ENCODE assay signal across 8 mouse cellular contexts in genomic region chr16:94525955-94526343, GRCm38 (mm10). TPM values are rescaled to one million over a fixed set of nuclear protein-coding genes. Genes with fewer than 3 reads are reported as not detected.
A peak's percentile ranks its signal among the peaks of the same experiment; 100 is the strongest.
DNase-seq lines count a peak whose midpoint lies in the region; ATAC-seq lines count a peak whose summit lies in the region.

No protein-coding gene starts in this region.

- peaks cover 3% of the 10 kb centered on the region; the same call in 1 of the 2 replicates for H3K4me1 ChIP-seq in embryonic facial prominence, embryonic 11.5 days (ENCODE audit: control insufficient read depth, insufficient read depth, low read length)
- H3K4me1 ChIP-seq in intestine, embryonic 14.5 days (replicated peaks; ENCODE audit: control insufficient read depth, insufficient read depth, low read length): peaks cover 23% of the 10 kb centered on the region
- H3K4me1 ChIP-seq in neural tube, embryonic 12.5 days: peaks cover 27% of the 10 kb centered on the region

- H3K36me3 ChIP-seq in embryonic facial prominence, embryonic 11.5 days (replicated peaks; ENCODE audit: control insufficient read depth, insufficient read depth, low read depth, low read length): no peaks in the 10 kb centered on the region
- H3K36me3 ChIP-seq in intestine, embryonic 14.5 days (ENCODE audit: control insufficient read depth, insufficient read depth, low read length): no peaks in the 10 kb centered on the region
- peaks cover 3% of the 10 kb centered on the region; the same call in 1 of the 2 replicates for H3K36me3 ChIP-seq in neural tube, embryonic 12.5 days

- H3K27me3 ChIP-seq in embryonic facial prominence, embryonic 11.5 days (ENCODE audit: control insufficient read depth, insufficient read depth, low read length): no peaks in the 10 kb centered on the region
- no peaks in the 10 kb centered on the region for H3K27me3 ChIP-seq in intestine, embryonic 14.5 days (replicated peaks; ENCODE audit: control insufficient read depth, insufficient read depth, low read length)
- no peaks in the 10 kb centered on the region for H3K27me3 ChIP-seq in neural tube, embryonic 12.5 days (replicated peaks)

- peak; percentile 32 for DNase-seq in layer of hippocampus, adult 9-10 months (ENCODE audit: low spot score)
- no peak for DNase-seq in layer of hippocampus, adult 11-12 months (ENCODE audit: low spot score)
- DNase-seq in embryonic facial prominence, embryonic 11.5 days (ENCODE audit: low spot score): no peak
- DNase-seq in intestine, embryonic 14.5 days (ENCODE audit: low spot score): no peak
- no peak for DNase-seq in layer of hippocampus, postnatal 36 days

- peak overlapping the region; percentile 52 for H3K4me2 ChIP-seq in embryonic facial prominence, embryonic 11.5 days (ENCODE audit: low read depth, low read length)
- peak overlapping the region; percentile 82 for H3K4me2 ChIP-seq in intestine, embryonic 14.5 days (ENCODE audit: low read length)
- peak overlapping the region; percentile 68 for H3K4me2 ChIP-seq in neural tube, embryonic 12.5 days (replicated peaks)

- H3K9me3 ChIP-seq in embryonic facial prominence, embryonic 11.5 days (replicated peaks; ENCODE audit: control insufficient read depth, low read length): no peaks in the 10 kb centered on the region
- no peaks in the 10 kb centered on the region for H3K9me3 ChIP-seq in intestine, embryonic 14.5 days (ENCODE audit: control insufficient read depth, low read length)
- no peaks in the 10 kb centered on the region for H3K9me3 ChIP-seq in neural tube, embryonic 12.5 days

- peak overlapping the region; percentile 76 for H3K4me3 ChIP-seq in embryonic facial prominence, embryonic 11.5 days (ENCODE audit: low read depth, low read length)
- H3K4me3 ChIP-seq in intestine, embryonic 14.5 days (ENCODE audit: low read depth, low read length): peak overlapping the region; percentile 93
- peak overlapping the region; percentile 77 for H3K4me3 ChIP-seq in neural tube, embryonic 12.5 days

- ATAC-seq in embryonic facial prominence, embryonic 11.5 days (replicated peaks; ENCODE audit: insufficient number of reproducible peaks, low FRiP score, low TSS enrichment, low read depth): peak; percentile 80
- peak; percentile 74 for ATAC-seq in intestine, embryonic 14.5 days (replicated peaks; ENCODE audit: low FRiP score, low TSS enrichment, low read depth)
- ATAC-seq in neural tube, embryonic 12.5 days (ENCODE audit: low FRiP score, low read depth): peak; percentile 81
- ATAC-seq in activated CD4-positive, CD25-positive, alpha-beta regulatory T cell, adult 4 months: no peak
- ATAC-seq in monocyte, adult 5-6 weeks (replicated peaks; ENCODE audit: insufficient number of reproducible peaks, low FRiP score, low TSS enrichment, poor library complexity, severe bottlenecking): no peak

- peak overlapping the region; percentile 75 for H3K9ac ChIP-seq in embryonic facial prominence, embryonic 11.5 days (replicated peaks; ENCODE audit: low read length)
- peak overlapping the region; percentile 67 for H3K9ac ChIP-seq in intestine, embryonic 14.5 days (ENCODE audit: low read length)
- peak overlapping the region; percentile 69 for H3K9ac ChIP-seq in neural tube, embryonic 12.5 days

- peak overlapping the region; percentile 95 for H3K27ac ChIP-seq in embryonic facial prominence, embryonic 11.5 days (replicated peaks; ENCODE audit: low read depth, low read length)
- H3K27ac ChIP-seq in intestine, embryonic 14.5 days (ENCODE audit: low read depth): peak overlapping the region; percentile 97
- peak overlapping the region; percentile 83 for H3K27ac ChIP-seq in neural tube, embryonic 12.5 days

- 0% methylated on average over 20 of the region's 24 CpGs for WGBS in embryonic facial prominence, embryonic 11.5 days
- WGBS in intestine, embryonic 14.5 days: under 1% methylated on average over 24 of the region's 24 CpGs
- under 1% methylated on average over 24 of the region's 24 CpGs for WGBS in neural tube, embryonic 12.5 days

RNA-seq across cellular contexts. Expression of gene Vps26c, which starts 0.7 kb away (rescaled TPM):
- 52.3 and 61.2 TPM in 2 replicates for polyA plus RNA-seq in embryonic facial prominence, embryonic 11.5 days (2014; fragmentation: Nextera tagmentation; extraction: Ambion mirVana)
- polyA plus RNA-seq in intestine, embryonic 14.5 days (2014; fragmentation: Nextera tagmentation; extraction: Ambion mirVana): 52.5 and 57.6 TPM in 2 replicates
- 65.2 and 69.7 TPM in 2 replicates for polyA plus RNA-seq in neural tube, embryonic 12.5 days (2016; fragmentation: Nextera tagmentation; extraction: Ambion mirVana)
- 10 to 100 TPM; 34.8 to 35.3 TPM for total RNA-seq in layer of hippocampus, postnatal 36 days (2021)
- 10 to 100 TPM; 78.2 to 81.7 TPM for polyA plus RNA-seq in activated CD4-positive, CD25-positive, alpha-beta regulatory T cell, adult 4 months (2017; shearing (Covaris generic))
- total RNA-seq in monocyte, adult 5-6 weeks (2017): 27.9 to 44.3 TPM (median 39.2 TPM) in 3 replicates

RNA-seq across cellular contexts. Expression of gene Dyrk1a, which starts 43.9 kb away (rescaled TPM):
- polyA plus RNA-seq in embryonic facial prominence, embryonic 11.5 days (2014; fragmentation: Nextera tagmentation; extraction: Ambion mirVana): 12.1 and 13.6 TPM in 2 replicates
- 11.5 and 13.5 TPM in 2 replicates for polyA plus RNA-seq in intestine, embryonic 14.5 days (2014; fragmentation: Nextera tagmentation; extraction: Ambion mirVana)
- 10.0 and 11.8 TPM in 2 replicates for polyA plus RNA-seq in neural tube, embryonic 12.5 days (2016; fragmentation: Nextera tagmentation; extraction: Ambion mirVana)
- total RNA-seq in layer of hippocampus, postnatal 36 days (2021): 10 to 100 TPM; 82.8 to 88.3 TPM
- 10 to 100 TPM; 19.2 to 25.6 TPM for polyA plus RNA-seq in activated CD4-positive, CD25-positive, alpha-beta regulatory T cell, adult 4 months (2017; shearing (Covaris generic))
- total RNA-seq in monocyte, adult 5-6 weeks (2017): 87.6 to 107 TPM (median 95.1 TPM) in 3 replicates

Comparison
In these comparisons a context has a peak if more than half of its experiments do, and no peak if none do; other contexts are left out.
1. ATAC-seq: peak in embryonic facial prominence, embryonic 11.5 days (single experiment), intestine, embryonic 14.5 days (single experiment) and neural tube, embryonic 12.5 days (single experiment); none in activated CD4-positive, CD25-positive, alpha-beta regulatory T cell, adult 4 months (single experiment) and monocyte, adult 5-6 weeks (single experiment).
2. Peak in every context shown above with its lines, with median percentiles within 50 percentile points of each other: H3K27ac ChIP-seq, H3K4me2 ChIP-seq, H3K4me3 ChIP-seq and H3K9ac ChIP-seq.